Mouse (Mus musculus) cerebellum, adult 9-10 months (tissue): ENCODE measurements around the gene Ugt2a3.
"Not testable (repeated sequence)": the region's sequence is repeated elsewhere in the genome, so short reads cannot be mapped to it uniquely, and the experiment has no call there.

Experiments
- DNase-seq: peaks from one replicate; pipeline ENCODE4 v3.0.0; 2022

The Ugt2a3 gene

DNA sequence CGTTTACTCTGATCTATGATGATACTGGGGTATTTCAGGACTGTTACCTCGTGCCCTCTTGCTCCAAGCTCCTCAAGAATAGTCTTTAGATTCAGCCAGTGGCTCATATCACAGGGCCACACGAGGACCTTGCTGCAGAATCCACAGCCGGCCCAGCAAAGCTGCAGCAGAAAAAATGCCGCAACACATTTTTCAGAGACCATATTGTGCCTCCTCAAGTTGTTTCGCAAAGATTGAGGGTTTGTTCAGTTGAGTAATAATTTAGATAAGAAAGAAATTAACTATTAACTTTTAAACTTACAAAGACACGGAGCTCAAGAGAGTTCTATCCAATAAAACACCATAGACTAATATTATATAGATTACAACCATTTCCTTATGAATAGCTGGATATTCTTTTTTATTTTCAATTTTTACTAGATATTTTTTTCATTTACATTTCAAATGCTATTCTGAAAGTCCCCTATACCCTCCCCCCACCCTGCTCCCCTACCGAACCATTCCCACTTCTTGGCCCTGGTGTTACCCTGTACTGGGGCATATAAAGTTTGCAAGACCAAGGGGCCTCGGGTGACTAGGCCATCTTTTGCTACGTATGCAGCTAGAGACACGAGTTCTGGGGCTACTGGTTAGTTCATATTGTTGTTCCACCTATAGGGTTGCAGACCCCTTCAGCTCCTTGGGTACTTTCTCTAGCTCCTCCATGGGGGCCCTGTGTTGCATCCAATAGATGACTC lies at the start of gene Ugt2a3:
TSS of gene Ugt2a3 (minus strand) at position 235 of the 737 bp plus-strand sequence.
- no peak for DNase-seq

DNA sequence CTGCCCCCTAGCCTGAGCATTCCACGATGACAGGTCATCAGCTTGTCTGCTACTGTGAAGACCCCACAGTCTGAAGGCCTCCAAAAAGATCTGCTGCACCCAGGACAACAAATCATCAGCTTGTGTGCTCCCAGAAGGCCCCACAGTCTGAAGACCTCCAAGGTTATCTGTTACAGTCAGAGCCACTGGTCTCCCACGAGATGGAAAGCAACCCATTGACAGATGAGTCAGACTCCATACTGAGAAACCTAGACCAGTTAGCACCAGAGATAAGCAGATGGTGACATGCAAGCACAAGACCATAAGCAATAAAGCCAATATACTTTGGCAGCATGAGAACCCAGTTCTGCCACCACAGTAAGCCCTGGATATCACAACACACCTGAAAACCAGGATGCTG lies 43.2 kb upstream of the Ugt2a3 start:
- no peak for DNase-seq

DNA sequence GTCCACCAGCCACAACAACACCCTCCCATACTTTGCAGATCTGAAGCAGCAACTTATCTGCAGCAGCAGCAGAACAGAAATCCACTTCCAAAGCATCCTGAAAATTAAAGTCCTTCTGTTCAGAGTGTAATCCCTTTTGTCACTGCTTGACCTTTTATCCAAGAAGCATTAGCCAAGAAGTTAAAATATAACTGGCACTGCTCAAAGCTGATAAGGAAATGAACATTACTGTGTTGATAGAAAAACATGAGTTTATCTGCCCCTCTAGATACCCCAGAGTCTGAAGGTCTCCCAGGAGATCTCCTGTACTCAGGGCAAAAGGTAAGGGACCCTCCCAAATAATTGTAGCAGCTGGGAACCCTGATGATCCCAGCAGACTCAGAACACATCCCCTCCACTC lies 42.8 kb upstream of the Ugt2a3 start:
- DNase-seq = no peak

DNA sequence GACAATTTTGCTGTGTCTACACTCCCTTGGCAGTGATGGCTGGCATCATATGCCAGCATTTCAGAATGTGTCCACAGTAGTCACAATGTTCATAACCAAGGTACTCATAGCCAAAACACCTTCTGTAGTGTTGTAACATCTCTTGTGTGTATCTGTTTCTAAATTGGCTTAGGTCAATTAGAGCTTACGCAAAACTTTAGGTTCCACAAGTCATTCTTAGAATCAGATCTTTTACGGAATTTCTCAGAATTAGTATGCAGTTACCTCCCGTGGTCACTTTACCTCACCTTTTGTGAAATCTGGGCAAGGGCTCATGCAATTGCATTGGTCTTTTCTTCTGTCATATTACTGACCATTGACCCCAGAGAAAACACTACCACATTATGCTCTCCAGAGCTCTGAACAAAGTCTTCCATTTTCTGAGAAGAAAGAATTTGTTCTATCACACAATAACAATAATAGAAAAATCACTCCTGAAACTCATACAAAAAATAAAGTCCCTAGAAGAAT lies 38.9 kb upstream of the Ugt2a3 start:
- DNase-seq = no peak

DNA sequence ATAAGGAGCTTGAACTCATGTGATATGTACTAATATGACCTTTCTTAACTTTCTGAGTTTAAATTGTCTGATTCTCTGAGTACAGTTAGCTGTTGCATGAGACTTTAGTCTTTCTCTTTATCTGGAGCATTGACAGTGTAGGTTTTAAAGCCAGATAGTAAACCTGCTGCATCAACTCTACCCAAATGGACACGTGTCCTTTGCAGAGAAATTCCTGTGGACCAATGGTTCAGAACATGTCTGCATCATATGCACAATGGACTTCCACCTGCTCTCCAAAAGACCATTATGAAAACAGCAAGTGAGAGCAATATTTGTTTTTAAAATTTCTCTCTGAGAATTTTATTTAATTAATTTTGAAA lies 36.5 kb upstream of the Ugt2a3 start:
- no peak for DNase-seq

DNA sequence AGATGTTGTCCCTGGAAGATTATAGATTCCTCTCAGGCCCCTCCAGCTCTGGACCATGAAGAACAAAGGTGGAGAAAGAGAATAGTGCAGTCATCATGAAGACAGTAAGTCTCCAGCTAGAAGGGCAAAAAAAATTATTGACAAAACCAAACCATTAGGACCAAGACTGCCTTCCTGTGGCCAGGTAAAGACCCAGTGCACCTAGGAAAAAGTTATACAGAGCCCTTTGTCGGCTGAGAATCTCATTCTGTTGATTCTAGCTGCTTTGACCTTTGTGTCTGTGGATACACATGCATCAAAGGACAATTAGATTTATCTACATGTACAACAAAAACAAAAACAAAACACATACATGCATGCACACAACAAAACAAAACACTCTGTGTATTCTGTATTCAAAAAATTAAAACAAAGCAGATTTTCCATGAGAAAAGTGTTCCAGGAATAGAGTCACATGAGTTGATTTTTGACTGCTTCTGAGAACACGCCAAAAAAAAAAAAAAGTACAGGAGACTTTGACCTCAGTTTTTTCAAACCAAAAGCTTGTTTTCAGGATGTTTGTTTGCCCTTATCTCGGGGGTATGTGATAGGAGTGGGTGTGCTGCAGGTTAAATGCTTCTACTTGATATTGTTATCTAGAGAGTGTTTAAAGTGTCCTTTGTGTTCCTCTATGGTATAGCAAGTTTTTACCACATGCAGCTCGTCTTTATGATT lies 36.0 kb upstream of the Ugt2a3 start:
- not testable (repeated sequence) for DNase-seq

DNA sequence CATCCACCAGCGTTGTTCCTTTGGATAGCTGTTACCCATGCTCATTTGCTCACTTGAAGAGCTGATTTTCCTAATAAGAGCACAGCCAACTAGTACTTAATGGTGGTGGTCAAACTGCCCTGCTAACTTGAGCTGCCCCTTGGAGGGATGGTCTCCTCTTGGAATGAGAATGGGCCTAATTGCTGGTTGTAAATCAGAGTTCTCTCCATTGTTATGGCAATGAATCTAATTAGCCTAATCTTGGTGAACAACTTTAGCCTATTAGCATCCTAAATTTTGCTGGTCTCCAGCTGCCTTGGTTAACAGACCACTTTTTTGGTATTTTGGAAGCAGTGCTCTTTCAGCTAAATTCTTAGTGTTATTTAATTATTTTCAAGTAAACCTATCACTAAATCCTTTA lies 13.4 kb upstream of the Ugt2a3 start:
- DNase-seq = no peak

DNA sequence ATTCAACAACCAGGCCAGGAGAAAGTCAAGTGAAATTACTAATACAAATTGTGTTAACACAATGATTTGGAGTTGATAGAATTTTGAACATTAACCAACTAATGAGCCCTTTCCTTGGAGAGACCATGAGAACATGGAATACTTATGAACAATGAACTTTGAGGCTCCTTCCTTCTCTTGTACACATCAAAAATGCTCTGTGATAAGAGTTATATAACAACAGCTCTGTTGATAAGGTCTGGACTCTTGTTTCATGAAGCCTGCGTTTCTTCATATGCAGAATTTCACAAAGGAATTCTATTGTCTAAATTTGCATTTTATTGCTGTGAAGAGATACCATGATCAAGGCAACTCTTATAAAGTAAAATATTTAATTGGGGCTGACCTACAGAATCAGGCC lies 12.2 kb upstream of the Ugt2a3 start:
- not testable (repeated sequence) for DNase-seq

DNA sequence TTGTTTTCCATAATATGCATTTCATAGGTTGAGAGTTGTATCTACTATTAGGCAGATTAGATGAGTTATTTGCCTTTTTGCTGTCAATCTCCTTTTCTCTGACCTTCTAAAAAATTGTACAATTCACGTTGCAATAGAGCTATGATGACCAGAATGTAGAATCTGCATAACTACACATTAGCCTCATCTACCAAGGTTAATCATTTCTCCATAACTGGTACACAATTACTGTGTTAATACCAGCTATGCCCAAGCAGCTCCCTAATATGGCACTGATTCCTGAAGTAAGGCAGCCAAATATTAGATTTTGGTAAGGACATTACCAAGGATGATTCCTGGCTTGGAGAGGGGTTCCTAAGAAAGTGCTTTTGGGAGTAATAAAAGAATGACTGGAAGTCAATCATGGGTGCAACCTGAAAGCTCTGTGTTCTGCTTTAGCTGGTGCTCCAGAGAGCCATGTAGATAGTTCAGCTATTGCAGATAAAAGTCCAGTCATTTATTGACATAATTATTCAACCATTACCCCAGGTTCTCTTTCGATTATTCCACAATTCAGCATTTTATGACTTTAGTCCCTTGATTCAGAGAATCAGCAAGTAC lies 10.6 kb upstream of the Ugt2a3 start:
- not testable (repeated sequence) for DNase-seq

DNA sequence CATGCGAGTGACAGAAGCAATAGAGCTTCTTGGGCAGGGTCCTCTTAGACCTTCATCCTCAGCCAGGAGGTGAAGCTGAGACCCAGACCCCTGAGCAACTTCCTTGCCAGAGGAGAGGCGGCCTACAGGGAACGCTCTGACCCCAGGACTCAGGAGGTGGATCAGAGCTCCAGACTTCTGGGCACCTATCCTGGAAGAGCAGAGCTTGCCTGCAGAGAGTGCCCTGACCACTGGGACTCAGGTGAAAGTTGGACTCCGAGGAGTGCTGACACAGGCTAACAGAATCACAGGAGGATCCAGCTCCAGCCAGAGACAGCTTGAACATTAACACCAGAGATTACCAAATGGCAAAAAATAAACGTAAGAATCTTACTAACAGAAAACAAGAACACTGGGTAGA lies 3.5 kb upstream of the Ugt2a3 start:
- DNase-seq = no peak

DNA sequence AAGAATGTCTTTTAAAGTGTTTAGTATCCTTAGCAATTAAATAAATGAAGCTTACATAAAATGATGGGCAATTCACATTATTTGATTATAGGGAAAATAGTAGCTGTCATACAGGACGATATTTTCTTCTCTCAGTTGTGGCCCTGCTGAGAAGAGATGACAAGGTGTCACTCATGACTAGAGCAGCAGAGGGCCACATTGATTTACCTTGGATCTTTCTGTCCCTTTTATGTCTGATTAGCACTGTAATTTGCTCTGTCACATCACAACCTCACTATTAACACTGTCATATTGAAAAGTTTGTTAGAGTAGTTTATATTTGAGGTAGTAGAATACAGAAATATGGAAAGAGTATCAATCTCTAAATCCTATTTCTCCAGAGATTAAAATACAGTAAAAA lies 1.8 kb downstream of the Ugt2a3 start:
- DNase-seq = no peak

DNA sequence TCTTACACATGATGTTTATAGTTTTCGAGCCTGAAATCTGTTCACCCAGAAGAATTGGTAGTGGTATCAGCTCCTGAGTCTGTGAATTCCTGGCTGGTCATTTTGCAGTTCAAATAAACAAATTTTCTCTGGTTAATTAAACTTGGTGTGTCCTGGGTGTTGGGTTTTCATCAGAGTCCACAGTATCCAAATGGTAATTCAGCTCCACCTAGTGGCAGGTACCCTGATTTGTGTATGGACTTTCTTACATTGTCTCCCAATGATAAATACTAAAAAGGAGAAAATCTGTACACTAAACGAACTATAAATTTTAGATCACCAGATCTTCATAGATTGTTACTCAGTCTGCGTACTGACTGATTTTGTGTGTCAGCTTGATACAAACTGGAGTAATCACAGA lies 3.4 kb downstream of the Ugt2a3 start:
- peak; percentile 3 for DNase-seq

DNA sequence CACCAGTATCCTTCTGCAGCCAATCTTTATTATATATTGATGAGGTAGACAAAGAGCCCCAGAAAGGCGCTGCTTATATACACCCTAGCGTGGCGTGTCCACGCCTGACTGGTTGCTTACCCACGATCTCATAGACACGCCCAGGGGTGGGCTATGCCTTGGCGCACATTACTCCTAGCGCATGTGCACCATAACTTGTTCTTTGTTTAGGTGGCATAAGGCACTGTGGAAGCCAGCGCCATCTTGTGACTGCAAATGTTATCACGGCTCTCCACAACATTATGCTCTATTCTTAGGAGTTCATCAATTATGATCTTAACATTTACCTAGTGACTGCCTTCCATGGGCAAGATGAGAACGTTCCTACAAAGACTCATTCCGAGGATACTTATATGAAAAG lies 25.6 kb downstream of the Ugt2a3 start:
- no peak for DNase-seq

DNA sequence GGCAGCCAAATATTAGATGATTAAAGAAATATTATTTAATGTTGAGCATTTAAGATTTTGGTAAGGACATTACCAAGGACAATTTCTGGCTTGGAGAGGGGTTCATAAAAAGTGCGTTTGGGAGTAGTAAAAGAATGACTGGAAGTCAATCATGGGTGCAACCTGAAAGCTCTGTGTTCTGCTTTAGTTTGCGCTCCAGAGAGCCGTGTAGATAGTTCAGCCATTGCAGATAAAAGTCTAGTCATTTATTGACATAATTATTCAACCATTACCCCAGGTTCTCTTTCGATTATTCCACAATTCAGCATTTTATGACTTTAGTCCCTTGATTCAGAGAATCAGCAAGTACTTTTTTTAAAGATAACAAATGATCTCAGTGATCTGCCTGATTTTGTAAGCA lies 50.8 kb downstream of the Ugt2a3 start:
- not testable (repeated sequence) for DNase-seq

DNA sequence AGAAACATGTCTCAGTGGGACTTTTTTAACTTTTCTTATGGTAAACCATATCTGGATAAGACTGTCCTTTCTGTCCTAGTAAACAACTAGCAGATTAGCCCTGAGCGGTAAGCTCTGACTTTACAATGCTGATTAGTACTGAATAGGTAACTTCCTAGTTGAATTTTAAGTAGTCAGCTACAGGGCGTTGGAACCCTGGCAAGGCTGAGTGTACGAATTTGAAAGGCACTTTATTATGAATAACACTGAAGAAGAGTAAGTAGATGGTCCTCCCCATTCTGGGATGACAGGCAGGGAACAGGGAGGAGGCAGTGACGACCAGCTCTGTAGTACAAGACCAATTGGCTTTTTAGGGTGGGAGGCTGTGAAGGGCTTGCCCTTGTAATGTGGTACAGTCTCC lies 61.0 kb downstream of the Ugt2a3 start:
- DNase-seq = not testable (repeated sequence)

DNA sequence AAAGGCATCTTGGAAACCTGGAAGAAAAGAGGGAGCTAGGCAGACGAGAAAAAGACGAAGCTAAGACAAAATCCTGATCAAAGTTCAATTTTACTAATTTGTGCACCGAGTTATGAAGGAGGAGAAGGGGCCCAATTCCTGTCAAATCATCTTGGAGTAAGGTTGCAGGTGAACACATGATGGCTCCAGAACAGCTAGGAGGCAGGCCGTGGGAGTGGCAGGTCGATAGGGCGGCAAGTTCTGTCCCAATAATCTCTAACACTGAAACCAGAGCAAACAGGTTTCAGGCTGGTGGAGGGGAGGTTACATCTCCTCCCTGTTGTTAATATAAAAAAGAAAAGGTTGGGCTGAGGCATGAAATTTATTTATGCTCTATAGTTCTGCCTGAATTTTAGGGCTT lies 61.4 kb downstream of the Ugt2a3 start:
- no peak for DNase-seq
